Mouse (Mus musculus): ENCODE measurements at regions not wholly inside any gene's neighbourhood (a gene's known extent, or its start where the extent isn't known, plus 50 kb on each side); places are given as distances from the start of the nearest gene placed in this dataset.
A peak's percentile ranks its signal among the peaks of the same experiment; 100 is the strongest.

DNA sequence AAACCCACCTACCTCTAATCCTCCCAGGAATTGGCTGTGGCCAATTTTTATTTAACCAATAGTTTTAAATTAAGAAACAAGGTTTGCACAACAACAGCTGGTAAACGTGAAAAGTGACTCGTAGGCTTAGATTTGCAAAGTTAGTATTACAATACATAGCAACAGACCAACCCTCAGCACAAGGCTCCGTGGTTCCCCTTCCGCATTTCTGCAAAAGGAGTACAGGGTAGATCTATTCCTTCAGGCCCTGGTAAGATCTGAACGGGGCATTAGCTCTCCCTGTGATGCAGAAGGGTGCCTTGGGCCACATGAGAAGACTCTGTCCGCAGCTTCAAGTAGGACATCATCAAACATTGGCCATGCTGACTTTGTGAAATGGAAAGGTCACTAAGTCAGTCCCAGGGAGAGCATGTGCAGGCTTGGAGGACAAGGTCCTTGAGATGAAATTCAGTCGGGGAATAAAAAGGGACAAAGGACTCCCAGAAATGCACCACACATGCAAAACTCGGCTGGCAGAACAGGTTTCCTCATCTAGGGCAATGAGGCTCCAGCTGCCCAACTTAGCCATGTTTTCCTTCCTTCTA lies 75.0 kb upstream of the Armc2 start:
- peak; percentile 45 for DNase-seq

DNA sequence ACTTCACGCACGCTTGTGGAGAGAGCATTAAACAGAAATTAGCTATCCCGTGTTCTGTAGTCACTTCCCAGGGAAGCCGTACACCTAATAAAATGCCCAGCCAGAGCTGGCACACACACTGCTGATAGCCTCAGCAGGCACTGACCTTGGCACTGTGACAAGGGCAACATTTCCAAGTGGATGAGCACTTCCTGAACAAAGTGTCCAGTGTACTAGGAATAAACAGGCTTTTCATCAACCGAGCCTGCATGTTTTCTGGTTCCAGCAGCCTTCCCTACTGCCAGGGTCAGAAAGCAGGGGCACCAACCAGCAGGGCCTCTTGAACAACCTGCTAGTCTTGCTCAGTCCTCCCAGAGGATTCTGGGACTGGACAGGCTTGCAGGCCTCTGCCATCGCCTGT lies 74.3 kb upstream of the Armc2 start:
- peak; percentile 89 for DNase-seq

DNA sequence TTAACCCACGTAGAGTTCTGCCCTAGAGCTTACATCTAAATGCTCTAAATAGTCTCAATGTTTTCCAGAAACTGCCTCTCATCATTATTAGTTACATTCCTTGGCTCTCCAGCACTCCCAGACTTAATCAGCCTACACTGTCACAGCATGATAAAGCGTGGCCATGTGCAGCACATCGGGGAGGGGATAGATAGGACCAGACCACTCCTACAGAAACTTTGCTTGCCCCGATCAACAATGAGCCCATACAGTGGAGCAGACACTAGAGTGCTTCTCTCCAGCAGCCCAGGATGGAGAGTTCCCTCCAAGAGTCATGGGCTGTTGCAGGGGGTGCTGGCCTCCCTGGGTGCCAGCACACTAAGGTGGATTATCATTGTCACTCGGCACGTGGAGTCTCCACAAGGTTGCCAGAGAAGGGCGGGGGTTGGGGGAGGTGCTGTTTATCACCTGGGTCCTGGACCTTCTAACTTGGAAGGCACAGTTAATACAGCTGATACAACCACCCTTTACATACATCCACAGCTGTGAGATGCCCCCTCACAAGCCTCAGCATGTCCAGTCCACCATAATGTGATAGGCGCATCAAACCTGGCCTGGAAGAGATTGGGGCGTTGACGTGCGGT lies 73.4 kb upstream of the Armc2 start:
- DNase-seq: no peak

DNA sequence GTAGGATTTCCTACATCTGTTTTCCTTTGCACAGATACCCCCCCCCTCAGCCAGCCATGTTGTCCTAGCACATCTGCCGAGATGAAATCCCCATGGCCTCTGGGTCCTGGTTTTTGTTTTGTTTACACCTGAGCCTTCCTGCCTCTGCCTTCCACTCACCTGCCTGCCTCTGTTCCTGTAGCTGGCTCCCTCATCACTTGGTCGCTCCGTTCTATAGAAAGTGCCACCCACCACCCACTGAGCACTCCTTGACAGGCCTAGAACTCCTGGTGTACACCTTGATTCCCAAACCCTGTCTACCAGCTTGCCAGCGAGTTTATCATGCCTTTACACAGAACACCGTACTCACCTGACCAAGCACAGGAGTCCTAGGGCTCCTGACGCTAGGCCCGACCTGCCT lies 72.6 kb upstream of the Armc2 start:
- DNase-seq: no peak

DNA sequence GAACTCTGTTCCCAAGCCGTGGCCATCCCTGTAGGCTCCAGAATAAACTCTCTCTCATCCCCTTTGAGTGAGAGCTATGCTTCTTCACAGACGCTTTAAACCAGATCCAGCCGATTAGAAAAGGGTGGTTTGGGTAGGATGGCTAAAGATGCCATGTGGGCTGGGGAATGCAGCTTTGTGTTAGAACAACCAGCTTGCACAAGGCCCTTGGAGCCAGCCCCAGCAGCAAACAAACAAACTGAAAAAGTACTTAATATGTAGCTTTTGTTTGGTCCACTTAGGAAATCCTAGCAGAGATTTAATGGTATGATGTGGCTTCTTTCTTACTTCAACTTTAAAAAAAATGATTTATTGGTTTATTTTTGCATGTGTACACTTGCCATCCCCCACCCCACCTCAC lies 71.9 kb upstream of the Armc2 start:
- no peak for DNase-seq

DNA sequence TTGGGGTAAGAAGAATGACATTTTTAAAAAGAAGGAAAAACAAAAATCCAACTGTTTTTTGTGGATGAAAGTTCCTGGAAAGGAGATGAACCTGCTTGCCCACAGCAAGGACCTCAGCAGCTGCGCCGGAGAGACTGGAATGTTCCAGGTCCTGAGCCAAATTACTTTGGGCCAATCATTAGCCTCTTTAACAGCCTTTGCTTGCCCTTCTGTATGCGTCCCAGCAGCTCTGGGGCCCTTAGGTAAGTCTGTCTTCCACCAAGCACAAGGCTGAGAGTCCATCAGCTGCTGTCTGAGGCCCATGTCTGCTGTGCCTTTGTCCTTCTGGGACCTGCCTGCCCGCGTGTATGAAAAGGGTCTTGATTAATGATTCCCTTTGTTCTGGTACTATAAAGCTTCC lies 71.4 kb upstream of the Armc2 start:
- DNase-seq: peak; percentile 86

DNA sequence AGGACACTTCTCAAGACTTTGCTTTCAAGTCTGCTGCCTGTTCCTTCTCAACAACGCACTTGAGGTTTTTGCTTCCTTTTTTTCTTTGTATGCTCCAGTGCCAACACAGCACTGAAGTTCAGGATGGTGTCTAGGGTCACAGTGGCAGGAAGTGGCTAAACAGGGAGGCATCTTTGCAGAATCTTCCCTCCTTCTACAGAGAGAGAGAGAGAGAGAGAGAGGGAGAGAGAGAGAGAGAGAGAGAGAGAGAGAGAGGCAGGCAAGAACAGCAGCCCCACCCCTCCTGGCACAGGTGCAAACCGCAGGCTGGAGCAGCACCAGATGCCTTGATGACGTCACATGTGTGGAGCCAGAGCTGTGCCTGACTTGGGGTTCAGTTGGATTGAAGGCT lies 71.0 kb upstream of the Armc2 start:
- peak; percentile 90 for DNase-seq

DNA sequence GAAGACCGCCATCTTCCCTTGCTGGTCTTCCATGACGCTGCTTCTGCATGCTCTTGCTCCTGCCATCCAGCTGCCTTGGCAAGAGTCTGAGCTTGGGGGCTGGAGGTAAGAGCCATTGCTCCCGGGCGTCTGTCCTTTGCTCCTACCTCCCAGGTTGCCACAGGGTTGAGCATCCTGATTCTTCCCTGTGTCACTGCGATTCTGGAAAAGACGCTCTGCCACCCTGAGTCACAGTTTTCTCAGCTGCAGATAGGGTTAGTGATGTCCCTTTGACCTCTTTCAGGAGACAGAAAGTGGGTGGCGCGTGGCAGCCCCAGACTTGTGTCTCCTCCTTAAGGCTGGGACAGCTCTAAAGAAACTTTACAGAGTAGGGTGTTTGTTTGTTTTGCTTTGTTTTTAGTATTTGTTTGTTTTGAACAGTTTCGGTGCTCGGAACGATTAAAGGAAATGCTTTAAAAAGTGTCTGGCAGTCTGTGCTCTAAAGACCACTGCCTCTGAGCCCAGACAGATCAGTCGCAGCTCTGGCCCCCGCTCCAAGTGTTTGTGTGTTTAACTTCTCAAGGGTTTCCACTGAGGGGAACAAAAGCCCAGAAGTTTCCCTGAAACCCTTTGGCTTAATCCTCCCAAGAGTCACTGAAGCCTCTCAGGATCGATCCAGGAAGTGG lies 70.5 kb upstream of the Armc2 start:
- peak; percentile 58 for DNase-seq

DNA sequence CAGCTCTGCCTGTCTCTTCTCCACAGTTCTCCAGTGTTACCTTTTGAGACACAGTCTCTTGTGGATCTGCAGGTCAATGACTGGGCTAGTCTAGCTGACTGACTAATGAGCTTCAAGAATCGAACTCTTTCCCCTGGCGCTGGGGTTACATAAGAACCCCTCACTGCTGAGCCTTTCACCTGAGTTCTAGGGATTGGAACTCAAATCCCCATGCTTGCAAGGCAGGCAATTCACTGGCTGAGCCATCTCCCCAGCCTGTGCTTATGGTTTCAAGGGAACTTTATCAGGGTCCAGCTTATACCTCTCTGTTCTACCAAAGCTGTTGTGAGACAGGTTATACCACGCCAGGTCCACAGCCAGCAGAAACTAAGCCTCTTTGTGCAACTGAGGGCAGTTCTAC lies 69.7 kb upstream of the Armc2 start:
- DNase-seq: no peak

DNA sequence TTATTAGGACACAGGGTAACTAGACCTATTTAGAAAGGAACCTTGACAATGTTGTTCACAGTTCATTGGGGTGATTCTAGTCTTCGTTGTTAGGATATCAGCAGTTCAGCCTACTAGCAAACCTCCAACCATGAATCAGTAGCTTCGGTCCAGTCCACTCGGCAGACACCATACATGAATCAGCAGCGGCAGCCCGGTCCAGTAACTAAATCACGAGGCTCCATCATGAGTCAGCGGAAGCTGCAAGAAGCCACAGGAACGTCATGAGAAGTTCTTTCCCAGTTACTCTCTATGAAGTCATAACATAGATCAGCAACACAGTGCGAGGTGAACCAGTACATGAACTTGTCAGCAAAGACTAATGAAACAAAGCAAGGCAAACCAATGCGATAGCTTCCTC lies 68.4 kb upstream of the Armc2 start:
- DNase-seq: no peak

DNA sequence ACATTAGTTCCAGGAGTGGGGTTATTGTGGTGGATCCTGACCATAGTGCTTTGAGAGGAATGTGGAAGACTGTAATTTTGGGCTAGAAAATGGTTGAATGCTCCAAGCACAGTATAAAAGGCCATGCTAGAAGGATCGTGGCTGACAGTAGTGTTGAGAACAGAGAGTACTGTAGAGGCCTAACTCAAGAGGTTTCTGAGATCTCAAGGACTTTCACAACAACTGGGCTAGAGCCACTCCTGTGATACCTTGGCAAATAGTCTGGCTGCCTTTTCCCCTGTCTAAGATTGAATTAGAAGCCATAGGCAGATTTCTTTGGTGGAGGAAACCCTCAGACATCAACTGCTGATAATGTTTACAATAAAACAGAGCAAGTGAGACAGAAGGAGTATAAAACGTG lies 67.1 kb upstream of the Armc2 start:
- no peak for DNase-seq

DNA sequence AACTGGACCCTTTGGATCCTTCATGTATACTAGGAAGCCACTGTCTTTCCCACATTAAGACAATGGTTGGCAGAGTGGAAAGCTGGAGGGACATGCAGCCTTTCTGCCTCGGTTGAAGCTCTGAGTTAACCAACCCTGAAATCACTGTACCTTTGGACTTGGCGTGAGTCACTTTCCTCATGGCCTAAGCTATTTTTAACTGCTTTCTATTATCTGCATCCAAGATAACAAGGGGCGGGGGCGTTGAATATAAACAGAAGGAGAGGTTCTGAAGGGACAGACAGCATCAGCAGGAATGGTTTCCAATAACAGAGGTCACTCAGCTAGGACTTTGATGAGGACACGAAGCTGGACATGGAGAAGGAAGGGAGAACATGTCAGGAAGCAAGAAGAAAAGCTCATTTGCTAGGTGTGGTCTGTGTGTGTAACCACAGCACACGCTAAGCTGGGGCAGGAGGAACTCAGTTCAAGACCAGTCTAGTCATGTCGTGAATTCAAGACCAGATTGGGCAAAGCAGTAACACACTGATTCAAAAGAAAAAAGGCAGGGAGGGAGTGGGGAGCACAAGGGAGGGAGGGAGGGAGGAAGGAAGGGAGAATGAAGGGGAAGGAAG lies 64.1 kb upstream of the Armc2 start:
- DNase-seq: no peak

DNA sequence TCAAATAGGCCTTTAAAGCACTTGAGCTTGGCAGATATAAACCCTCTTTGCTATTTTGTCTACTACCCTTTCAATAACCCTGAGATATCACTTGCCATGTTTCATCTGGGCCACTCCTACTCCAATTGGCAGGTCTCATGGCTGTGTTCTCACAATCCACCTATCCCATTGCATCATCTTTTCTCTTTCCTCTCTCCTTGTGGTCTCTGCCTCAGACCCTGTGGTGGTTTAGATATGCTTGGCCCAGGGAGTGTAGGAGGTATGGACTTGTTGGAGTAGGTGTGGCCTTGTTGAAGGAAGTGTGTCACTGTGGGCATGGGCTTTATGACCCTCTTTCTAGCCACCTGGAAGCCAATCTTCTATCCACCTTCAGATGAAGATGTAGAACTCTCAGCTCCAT lies 61.5 kb upstream of the Armc2 start:
- no peak for DNase-seq

DNA sequence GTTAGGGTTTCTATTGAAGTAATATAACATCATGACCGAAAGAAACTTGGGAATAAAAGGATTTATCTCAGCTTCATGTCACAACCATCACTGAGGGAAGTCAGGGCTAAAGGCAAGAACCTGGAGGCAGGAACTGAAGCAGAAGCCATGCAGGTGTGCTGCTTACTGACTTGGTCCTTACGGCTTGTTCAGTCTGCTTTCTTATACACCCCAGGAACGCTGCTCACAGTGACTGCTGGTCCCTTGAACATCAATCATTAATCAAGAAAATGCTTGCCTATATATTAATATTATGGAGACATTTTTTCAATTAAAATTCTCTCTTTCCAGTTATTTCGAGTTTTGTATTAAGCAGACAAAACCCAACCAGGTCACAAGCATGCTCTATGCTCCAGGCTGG lies 58.5 kb upstream of the Armc2 start:
- DNase-seq: no peak

DNA sequence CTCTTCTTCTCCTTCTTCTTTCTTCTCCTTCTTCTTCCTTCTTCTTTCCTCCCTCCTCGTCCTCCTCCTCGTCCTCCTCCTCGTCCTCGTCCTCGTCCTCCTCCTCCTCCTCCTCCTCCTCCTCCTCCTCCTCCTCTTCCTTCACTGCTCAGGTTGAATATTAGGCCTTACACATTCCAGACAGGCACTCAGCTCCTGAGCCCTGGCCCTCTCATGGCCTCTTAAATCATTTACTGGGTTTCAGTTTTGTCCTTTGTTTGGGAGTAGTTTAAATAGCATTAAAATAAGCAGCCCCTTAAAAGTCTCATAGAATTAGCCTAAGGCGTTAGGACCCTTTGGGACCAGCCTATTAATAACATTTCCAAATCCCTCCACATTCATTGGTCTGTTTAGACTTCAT lies 57.3 kb upstream of the Armc2 start:
- DNase-seq: no peak

DNA sequence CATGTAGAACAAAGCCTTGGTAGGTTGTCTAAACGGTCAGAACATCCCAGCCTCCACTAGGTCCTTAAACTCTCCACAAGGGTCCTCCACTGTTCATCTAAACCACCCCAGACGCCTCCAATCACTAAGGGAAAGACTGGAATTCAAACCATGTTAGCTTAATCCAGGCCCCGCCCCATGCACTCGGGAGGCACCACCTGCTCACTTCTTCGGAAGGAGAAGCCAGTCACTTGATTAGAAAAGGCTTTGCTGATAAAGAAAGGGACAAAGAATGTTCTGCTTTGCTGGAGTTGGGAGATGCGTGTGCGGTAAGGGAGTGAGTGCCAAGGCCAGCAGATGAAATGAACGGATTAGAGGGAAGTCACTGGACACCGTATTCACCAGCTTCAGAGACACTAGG lies 54.5 kb upstream of the Armc2 start:
- DNase-seq: peak; percentile 55

DNA sequence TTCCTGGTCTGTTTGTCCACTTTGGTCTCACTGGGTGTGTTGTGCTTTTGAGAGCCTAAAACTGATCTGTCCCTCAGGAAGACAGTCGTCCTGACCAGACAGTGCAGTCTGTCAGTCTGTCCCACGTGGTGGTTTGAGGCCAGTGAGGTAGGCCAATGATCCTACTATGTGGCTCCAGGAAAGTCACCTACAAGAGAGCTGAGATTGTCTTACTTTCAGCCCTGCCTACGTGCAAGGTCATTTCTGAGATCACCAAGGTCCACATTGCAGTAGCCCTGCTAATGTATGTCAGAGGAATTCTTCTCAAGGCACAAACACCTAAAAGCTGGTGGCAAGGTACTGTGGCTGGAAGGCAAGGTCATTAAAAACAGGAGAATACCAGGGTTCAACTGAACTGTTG lies 53.9 kb upstream of the Armc2 start:
- no peak for DNase-seq

DNA sequence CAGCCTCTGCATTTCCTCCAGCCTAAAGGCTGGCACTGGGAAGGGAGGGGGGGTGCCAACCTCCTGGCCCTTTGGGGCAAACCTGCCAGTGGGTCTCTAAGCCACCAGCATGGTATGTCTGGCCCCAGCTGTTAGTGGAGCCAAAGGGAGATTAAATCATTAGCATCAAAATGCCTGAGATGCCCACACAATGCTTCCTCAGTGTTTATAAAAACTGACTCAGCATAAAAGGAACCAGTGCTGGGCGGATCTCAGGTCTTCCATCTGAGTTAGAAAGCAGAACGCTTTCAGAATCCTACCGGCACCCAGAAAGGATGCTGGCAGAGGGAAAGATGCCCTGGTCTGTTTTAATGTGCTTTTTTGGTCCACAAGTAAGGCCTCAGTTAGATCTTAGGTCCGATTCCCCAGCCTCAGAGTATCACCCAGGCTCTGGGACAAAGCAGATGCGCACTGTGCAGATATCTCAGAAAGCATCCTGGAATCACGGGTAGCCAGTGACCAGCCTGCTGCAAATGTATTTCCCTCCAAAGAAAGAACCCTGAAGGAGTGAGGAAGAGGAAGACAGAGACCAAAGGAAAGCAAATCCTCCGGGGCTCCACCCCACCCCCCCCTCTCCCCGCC lies 53.3 kb upstream of the Armc2 start:
- no peak for DNase-seq

DNA sequence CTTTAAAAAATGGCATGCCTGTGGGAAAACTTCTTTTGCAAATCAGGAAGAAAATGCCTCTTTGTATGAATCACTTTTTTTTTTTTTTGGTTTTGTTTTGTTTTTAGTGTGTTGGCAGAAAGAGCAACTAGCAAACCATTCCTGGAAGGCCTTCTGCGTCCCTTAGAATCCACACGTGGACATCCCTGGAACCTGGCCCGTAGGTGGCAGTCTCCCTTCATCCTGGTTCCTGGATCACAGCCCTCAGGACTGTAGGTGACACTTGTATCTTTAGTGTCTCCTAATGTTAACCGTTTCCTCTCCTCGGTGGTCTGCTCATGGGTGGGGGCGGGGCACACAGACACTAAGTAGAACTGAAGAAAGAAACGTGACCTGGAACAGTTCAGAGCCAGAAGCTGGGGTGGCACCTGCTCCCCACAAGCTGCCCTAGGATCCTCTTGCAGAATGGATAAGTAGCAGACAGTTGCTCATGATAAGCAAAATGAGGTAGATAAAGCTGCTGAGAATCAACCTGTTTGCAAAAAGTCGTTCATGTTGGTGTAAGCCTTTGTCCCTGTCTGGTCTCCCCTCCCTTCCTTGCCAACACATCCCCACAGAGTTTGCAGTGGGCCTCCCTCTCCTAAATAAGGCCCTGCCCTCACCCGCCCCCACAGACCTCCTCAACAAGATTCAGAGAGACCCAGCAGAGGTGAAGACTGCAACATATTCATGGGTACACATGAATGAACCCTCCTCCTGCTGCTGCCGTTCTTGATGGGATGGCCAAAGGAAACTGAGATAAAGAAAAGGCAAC lies 52.6 kb upstream of the Armc2 start:
- DNase-seq: peak; percentile 78

DNA sequence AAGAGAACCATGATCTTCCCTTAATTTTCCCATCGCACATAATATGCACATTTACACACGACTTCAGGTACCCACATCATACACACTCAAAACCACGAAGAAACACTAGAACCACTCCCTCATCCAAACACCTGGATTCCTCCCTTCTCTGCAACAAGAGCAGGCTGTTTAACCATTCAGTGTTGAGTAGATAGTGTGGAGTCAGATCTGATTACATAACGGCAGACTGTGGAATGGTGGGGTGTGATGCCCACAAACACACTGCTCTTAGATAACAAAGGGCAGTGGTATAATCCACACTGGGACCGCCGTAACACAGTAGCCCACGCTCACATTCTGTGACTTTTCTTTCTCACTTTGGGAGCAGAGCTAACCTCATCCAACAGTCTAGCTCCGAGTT lies 51.5 kb upstream of the Armc2 start:
- no peak for DNase-seq

DNA sequence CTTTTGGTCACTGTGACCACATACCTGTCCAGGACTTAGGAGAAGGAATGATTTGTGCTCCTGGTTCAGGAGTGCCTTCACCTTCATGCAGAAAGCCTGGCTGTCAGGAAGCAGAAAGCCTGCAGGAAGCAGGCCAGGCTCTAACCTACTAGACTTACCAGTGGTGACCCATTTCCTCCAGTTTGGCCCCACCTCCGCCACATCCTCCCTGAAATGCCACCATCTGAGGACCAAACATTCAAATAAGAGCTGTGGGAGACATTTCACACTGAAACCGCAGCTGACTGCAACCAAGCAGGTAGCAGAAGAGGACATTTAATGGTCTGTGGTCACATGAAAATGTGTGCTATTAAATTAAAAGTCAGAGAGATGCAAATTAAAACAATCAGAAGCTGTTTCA lies 50.3 kb upstream of the Armc2 start:
- no peak for DNase-seq

All from kidney, adult 18-20 months (tissue).